Mouse (Mus musculus): ENCODE results near the gene Plppr4. TPM values are rescaled to one million over a fixed set of nuclear protein-coding genes. Genes with fewer than 3 reads are reported as not detected.

Plppr4 gene
- polyA plus RNA-seq (2014; fragmentation: Nextera tagmentation; extraction: Ambion mirVana) = 0.05 and 0.17 TPM in 2 replicates

DNA sequence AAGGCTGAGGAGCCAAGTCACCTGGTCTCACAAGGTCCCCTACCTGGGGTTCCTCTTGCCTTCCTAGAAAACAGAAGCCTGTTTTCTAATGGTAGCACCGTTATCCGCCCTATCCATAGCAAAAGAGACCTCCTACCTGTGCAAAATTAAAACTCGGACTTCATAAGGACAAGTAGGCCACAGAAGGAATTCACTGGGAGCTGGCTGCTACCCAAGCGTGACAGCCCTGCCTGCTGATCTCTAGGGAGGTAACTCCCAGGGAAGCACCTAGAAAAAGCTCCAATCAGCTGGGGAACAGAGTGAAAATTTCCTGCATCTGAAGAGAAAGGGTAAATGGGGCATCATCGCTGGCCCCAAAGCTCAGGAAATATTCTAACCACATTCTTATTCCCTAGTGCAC is at the start of gene Plppr4:
Gene Plppr4 (minus strand): TSS at position 349 of the 400 bp plus-strand sequence.
- Histone ChIP-seq H3K4me3 (ENCODE audit: low read depth, low read length) (peak within 1 kb of the TSS; percentile 44), H3K9ac (ENCODE audit: low read depth, low read length) (no peak within 1 kb of the TSS), H3K36me3 (ENCODE audit: control insufficient read depth, insufficient read depth, low read length) (no peaks in the 10 kb centered on the region), H3K4me2 (peak within 1 kb of the TSS; percentile 61), H3K9me3 (ENCODE audit: control insufficient read depth, low read length) (no peaks in the 10 kb centered on the region), H3K27me3 (replicated peaks; ENCODE audit: control insufficient read depth, insufficient read depth, low read length) (peaks cover 6% of the 10 kb centered on the region), H3K27ac (ENCODE audit: low read depth, low read length) (no peak within 1 kb of the TSS), H3K4me1 (replicated peaks; ENCODE audit: control insufficient read depth, insufficient read depth, low read length) (no peaks in the 10 kb centered on the region)
- ATAC-seq (replicated peaks; ENCODE audit: low FRiP score) (no peak), DNase-seq (ENCODE audit: low spot score) (no peak)
- 35% methylated on average over 5 of the region's 5 CpGs for WGBS

DNA sequence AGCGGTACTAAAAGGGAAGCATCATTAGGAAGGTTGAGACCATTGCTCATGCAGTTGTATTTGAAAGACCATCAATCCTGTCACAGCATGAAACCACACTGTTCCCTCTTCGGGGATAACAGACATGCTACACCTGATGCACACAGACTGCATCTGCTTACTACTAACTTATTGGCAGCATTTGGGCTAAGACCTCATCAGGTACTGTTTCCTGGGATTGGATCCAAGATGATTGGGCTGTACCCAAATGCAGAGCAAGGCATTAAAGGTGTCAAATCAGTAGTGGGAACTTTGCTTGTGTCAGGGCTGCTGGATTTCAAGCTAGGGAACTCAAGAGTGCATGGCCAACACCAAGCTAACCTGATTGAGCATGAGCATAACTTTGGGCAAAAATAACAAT is 45.1 kb upstream of the Plppr4 start:
- Histone ChIP-seq H3K27me3 (replicated peaks; ENCODE audit: control insufficient read depth, insufficient read depth, low read length) (no peaks in the 10 kb centered on the region), H3K9me3 (ENCODE audit: control insufficient read depth, low read length) (no peaks in the 10 kb centered on the region), H3K27ac (ENCODE audit: low read depth, low read length) (no peak overlapping the region), H3K4me2 (no peak overlapping the region), H3K9ac (ENCODE audit: low read depth, low read length) (no peak overlapping the region), H3K4me3 (ENCODE audit: low read depth, low read length) (no peak overlapping the region), H3K36me3 (ENCODE audit: control insufficient read depth, insufficient read depth, low read length) (no peaks in the 10 kb centered on the region), H3K4me1 (replicated peaks; ENCODE audit: control insufficient read depth, insufficient read depth, low read length) (no peaks in the 10 kb centered on the region)
- no peak for ATAC-seq (replicated peaks; ENCODE audit: low FRiP score)
- no peak for DNase-seq (ENCODE audit: low spot score)
- WGBS = 89% methylated on average over 2 of the region's 2 CpGs

DNA sequence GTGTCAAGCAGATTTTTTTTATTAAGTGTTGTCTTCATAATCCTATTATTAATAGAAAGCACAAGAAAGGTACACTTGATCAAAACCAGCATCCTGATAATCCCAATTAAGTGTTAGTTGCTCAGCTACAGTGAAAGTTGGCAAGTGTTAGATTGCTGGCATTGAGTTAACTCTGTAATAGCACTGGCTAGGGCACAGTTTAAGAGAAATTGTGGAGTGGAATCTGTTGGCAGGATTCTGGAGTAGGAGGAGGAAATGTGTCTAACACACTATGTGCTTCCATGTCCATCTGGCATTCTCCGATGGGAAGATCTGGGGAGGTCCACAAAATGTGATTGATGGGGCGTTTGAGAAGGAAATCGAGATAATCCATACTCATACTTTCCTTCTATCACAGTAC is 43.1 kb upstream of the Plppr4 start:
- Histone ChIP-seq H3K4me2 (no peak overlapping the region), H3K36me3 (ENCODE audit: control insufficient read depth, insufficient read depth, low read length) (no peaks in the 10 kb centered on the region), H3K4me3 (ENCODE audit: low read depth, low read length) (no peak overlapping the region), H3K27me3 (replicated peaks; ENCODE audit: control insufficient read depth, insufficient read depth, low read length) (no peaks in the 10 kb centered on the region), H3K9ac (ENCODE audit: low read depth, low read length) (no peak overlapping the region), H3K9me3 (ENCODE audit: control insufficient read depth, low read length) (no peaks in the 10 kb centered on the region), H3K27ac (ENCODE audit: low read depth, low read length) (no peak overlapping the region), H3K4me1 (replicated peaks; ENCODE audit: control insufficient read depth, insufficient read depth, low read length) (no peaks in the 10 kb centered on the region)
- DNase-seq (ENCODE audit: low spot score) = no peak
- no peak for ATAC-seq (replicated peaks; ENCODE audit: low FRiP score)
- WGBS = 66% methylated on average over 3 of the region's 3 CpGs

DNA sequence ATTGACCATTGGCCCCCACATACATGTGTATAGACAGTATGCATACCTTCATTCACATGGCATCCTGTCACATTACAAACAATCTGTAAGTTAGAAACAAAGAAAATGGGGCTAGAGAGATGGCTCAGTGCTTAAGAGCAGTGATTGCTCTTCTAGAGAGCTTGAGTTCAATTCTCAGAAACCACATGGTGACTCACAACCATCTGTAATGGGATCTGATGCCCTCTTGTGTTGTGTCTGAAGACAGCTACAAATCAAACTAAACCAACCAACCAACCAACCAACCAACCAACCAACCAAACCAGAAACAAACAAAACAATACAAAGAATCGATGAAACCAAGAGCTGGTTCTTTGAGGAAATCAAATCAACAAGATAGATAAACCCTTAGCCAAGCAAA is 5.4 kb upstream of the Plppr4 start:
- DNase-seq (ENCODE audit: low spot score) (no peak), ATAC-seq (replicated peaks; ENCODE audit: low FRiP score) (no peak)
- Histone ChIP-seq H3K9ac (ENCODE audit: low read depth, low read length) (no peak overlapping the region), H3K27me3 (replicated peaks; ENCODE audit: control insufficient read depth, insufficient read depth, low read length) (no peaks in the 10 kb centered on the region), H3K27ac (ENCODE audit: low read depth, low read length) (no peak overlapping the region), H3K9me3 (ENCODE audit: control insufficient read depth, low read length) (no peaks in the 10 kb centered on the region), H3K4me2 (no peak overlapping the region), H3K4me1 (replicated peaks; ENCODE audit: control insufficient read depth, insufficient read depth, low read length) (no peaks in the 10 kb centered on the region), H3K4me3 (ENCODE audit: low read depth, low read length) (no peak overlapping the region), H3K36me3 (ENCODE audit: control insufficient read depth, insufficient read depth, low read length) (no peaks in the 10 kb centered on the region)
- WGBS = 73% methylated on average over 1 of the region's 1 CpGs

DNA sequence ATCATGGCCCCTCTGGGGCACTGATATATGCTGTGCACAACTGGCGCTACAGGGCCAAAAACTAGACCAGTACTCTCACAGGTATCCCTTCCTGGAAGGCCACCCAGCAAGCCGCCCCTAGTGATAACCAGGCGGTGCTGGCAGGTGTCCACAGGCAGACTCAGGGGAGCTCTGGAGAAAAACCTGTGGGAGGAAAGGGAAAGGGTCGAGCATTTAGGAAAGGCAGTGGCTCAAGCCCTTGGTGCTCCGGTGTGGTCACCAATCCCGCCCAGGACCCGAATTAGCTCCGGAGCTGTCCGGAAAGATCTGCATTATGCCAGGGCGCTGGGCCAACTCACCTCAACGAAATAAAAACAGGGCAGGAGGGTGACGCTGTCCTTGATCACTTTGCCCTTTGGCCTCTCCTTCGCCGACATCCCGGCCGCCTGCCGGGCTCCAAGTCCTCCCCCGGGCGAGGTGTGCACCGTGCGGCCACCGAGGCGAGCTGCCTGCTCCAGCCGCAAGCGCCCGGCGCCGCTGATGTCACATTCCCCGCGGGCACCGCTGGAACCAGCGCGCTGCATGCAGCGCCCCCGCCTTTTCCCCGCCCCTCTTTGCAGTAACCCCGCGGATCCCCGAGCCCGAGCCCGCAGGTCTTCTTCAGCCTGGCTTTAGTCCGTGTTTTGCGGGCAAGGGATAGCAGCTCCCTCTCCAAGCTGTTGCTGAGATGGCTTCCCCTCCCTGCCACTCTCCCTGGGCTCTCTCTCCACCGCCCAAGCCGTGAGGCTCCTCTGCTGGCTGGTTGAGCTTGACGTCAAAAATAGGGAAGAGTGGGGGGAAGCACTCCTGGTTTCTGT is 772 bp downstream of the Plppr4 start:
- ATAC-seq (replicated peaks; ENCODE audit: low FRiP score) (peak; percentile 67), DNase-seq (ENCODE audit: low spot score) (peak; percentile 58)
- Histone ChIP-seq H3K36me3 (ENCODE audit: control insufficient read depth, insufficient read depth, low read length) (no peaks in the 10 kb centered on the region), H3K9ac (ENCODE audit: low read depth, low read length) (no peak overlapping the region), H3K9me3 (ENCODE audit: control insufficient read depth, low read length) (no peaks in the 10 kb centered on the region), H3K4me2 (peak overlapping the region; percentile 61), H3K4me3 (ENCODE audit: low read depth, low read length) (peak overlapping the region; percentile 44), H3K27me3 (replicated peaks; ENCODE audit: control insufficient read depth, insufficient read depth, low read length) (peaks cover 6% of the 10 kb centered on the region), H3K27ac (ENCODE audit: low read depth, low read length) (no peak overlapping the region), H3K4me1 (replicated peaks; ENCODE audit: control insufficient read depth, insufficient read depth, low read length) (no peaks in the 10 kb centered on the region)
- WGBS = 3% methylated on average over 45 of the region's 46 CpGs

DNA sequence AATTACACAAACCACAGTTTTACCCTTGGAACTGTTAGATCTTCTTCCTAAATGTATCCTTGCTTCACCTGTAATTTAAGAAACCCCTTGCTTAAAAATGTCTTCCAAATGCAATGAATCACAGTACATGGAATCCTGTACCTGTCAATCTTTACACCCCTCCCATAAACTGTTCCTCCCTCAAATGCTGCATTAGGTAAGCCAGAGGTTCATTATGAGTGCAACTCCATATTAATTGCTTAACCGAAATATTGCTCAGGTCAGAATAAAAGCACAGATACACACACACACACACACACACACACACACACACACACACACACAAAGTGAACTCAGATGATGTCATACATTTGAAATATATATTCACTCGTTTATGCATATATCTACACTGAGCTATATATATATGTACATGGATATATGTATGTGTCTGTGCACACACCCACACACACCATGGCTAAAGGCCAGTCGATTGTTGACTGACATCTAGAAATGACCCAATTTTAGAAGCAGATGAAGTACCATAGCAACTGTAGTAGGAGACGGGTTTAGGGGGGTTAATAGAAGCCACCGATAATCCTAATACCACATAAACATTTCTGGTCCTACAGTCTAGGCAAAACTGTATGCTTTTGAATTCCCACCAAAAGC is 1.6 kb downstream of the Plppr4 start:
- no peaks in the 10 kb centered on the region for H3K4me1 ChIP-seq (replicated peaks; ENCODE audit: control insufficient read depth, insufficient read depth, low read length)
- H3K4me2 ChIP-seq = no peak overlapping the region
- 82% methylated on average over 5 of the region's 5 CpGs for WGBS
- H3K9me3 ChIP-seq (ENCODE audit: control insufficient read depth, low read length) = no peaks in the 10 kb centered on the region
- H3K4me3 ChIP-seq (ENCODE audit: low read depth, low read length) = no peak overlapping the region
- no peak for DNase-seq (ENCODE audit: low spot score)
- ATAC-seq (replicated peaks; ENCODE audit: low FRiP score) = no peak
- H3K36me3 ChIP-seq (ENCODE audit: control insufficient read depth, insufficient read depth, low read length) = no peaks in the 10 kb centered on the region
- no peak overlapping the region for H3K27ac ChIP-seq (ENCODE audit: low read depth, low read length)
- H3K27me3 ChIP-seq (replicated peaks; ENCODE audit: control insufficient read depth, insufficient read depth, low read length) = peaks cover 6% of the 10 kb centered on the region
- no peak overlapping the region for H3K9ac ChIP-seq (ENCODE audit: low read depth, low read length)

DNA sequence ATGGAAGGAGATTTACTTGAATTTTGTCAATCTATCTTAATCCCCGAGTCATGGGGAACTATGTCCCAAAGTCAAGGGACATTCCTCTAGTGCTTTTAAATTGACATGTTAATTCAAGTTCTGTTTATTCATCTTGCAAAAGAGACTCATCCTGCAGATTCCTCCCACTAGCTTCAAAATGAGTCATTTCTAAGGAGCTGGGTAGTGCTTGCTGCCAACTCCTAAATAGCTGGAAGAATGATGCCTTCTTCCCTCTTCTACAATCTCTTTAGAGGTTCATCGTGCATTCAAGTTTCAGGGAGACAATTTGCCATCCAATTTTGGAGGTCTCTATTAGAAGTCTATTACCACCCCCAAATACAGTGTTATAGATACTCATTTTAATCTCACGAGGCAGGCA is 3.3 kb downstream of the Plppr4 start:
- H3K4me1 ChIP-seq (replicated peaks; ENCODE audit: control insufficient read depth, insufficient read depth, low read length) = no peaks in the 10 kb centered on the region
- H3K36me3 ChIP-seq (ENCODE audit: control insufficient read depth, insufficient read depth, low read length) = no peaks in the 10 kb centered on the region
- H3K4me3 ChIP-seq (ENCODE audit: low read depth, low read length) = no peak overlapping the region
- no peak overlapping the region for H3K27ac ChIP-seq (ENCODE audit: low read depth, low read length)
- ATAC-seq (replicated peaks; ENCODE audit: low FRiP score) (no peak), DNase-seq (ENCODE audit: low spot score) (no peak)
- H3K9ac ChIP-seq (ENCODE audit: low read depth, low read length) = no peak overlapping the region
- 72% methylated on average over 3 of the region's 3 CpGs for WGBS
- H3K27me3 ChIP-seq (replicated peaks; ENCODE audit: control insufficient read depth, insufficient read depth, low read length) = peaks cover 6% of the 10 kb centered on the region
- H3K9me3 ChIP-seq (ENCODE audit: control insufficient read depth, low read length) = no peaks in the 10 kb centered on the region
- no peak overlapping the region for H3K4me2 ChIP-seq

DNA sequence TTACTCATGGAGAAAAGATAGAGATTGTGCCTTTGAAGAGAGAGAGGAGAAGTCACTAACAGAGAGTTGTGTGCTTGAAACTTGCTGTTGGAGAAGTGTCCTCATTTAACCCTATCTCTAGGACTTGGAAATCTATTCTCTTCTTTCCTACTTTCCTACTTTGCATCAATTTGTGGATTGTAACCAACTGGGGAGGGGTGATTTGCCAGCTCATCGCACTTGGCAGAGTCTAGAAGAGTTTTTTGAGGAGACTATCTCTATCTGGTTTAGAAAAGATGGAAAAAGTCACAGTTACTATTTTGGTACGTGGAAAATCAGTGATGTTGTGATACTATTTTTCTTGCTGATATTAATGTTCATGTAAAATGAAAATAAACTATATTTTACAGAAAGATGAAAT is 6.7 kb downstream of the Plppr4 start:
- no peaks in the 10 kb centered on the region for H3K4me1 ChIP-seq (replicated peaks; ENCODE audit: control insufficient read depth, insufficient read depth, low read length)
- H3K9me3 ChIP-seq (ENCODE audit: control insufficient read depth, low read length) = no peaks in the 10 kb centered on the region
- ATAC-seq (replicated peaks; ENCODE audit: low FRiP score) (no peak), DNase-seq (ENCODE audit: low spot score) (no peak)
- no peak overlapping the region for H3K9ac ChIP-seq (ENCODE audit: low read depth, low read length)
- H3K4me2 ChIP-seq = no peak overlapping the region
- H3K4me3 ChIP-seq (ENCODE audit: low read depth, low read length) = no peak overlapping the region
- H3K27ac ChIP-seq (ENCODE audit: low read depth, low read length) = no peak overlapping the region
- no peaks in the 10 kb centered on the region for H3K27me3 ChIP-seq (replicated peaks; ENCODE audit: control insufficient read depth, insufficient read depth, low read length)
- H3K36me3 ChIP-seq (ENCODE audit: control insufficient read depth, insufficient read depth, low read length) = no peaks in the 10 kb centered on the region
- WGBS = 58% methylated on average over 2 of the region's 2 CpGs

DNA sequence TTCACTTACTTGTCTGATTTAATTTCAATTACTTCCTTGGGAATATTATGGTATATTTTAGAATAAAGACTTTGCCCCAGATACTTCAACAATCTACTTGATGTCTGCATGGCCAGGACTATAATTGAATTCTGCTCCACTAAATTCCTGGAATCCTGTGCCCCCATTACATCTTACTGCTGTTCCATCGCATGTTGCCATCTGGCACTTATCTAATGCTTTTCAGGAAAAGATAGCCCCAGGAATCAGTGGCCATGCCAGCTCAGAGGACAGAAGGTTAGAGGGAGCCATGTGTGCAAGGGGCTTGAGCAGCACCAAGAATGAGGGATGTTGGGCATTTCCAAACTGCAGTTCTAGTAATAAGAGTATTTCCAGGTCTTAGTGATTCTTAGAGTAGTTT is 14.3 kb downstream of the Plppr4 start:
- 77% methylated on average over 1 of the region's 1 CpGs for WGBS
- no peak for DNase-seq (ENCODE audit: low spot score)
- Histone ChIP-seq H3K9ac (ENCODE audit: low read depth, low read length) (no peak overlapping the region), H3K9me3 (ENCODE audit: control insufficient read depth, low read length) (no peaks in the 10 kb centered on the region), H3K4me2 (no peak overlapping the region), H3K36me3 (ENCODE audit: control insufficient read depth, insufficient read depth, low read length) (no peaks in the 10 kb centered on the region), H3K4me1 (replicated peaks; ENCODE audit: control insufficient read depth, insufficient read depth, low read length) (no peaks in the 10 kb centered on the region), H3K27me3 (replicated peaks; ENCODE audit: control insufficient read depth, insufficient read depth, low read length) (no peaks in the 10 kb centered on the region), H3K27ac (ENCODE audit: low read depth, low read length) (no peak overlapping the region), H3K4me3 (ENCODE audit: low read depth, low read length) (no peak overlapping the region)
- ATAC-seq (replicated peaks; ENCODE audit: low FRiP score) = no peak

All from liver, embryonic 11.5 days (tissue).